Mouse (Mus musculus) kidney, embryonic 14.5 days (tissue): ENCODE measurements around the gene Pstk. TPM values are rescaled to one million over a fixed set of nuclear protein-coding genes. Genes with fewer than 3 reads are reported as not detected.
"Not testable (repeated sequence)": the region's sequence is repeated elsewhere in the genome, so short reads cannot be mapped to it uniquely, and the experiment has no call there.

Experiments
- ATAC-seq: fragments of 200-750 bp; cut with Nextera tagmentation; 2 replicates; pipeline ENCODE4 v1.8.0; 2017; ENCODE audit warnings: moderate number of reproducible peaks, mild to moderate bottlenecking, moderate TSS enrichment, moderate library complexity; ENCODE audit not compliant: low FRiP score, low TSS enrichment
- H3K27ac ChIP-seq: fragments of 300-500 bp; sonication (generic); 2 replicates; pipeline ENCODE4 v1.5.1; 2014; ENCODE audit warnings: low read depth, mild to moderate bottlenecking, low read length, moderate library complexity, mixed read lengths
- H3K27me3 ChIP-seq: fragments of 300-500 bp; sonication (generic); 2 replicates; pipeline ENCODE4 v1.6.1; 2014; ENCODE audit warnings: mild to moderate bottlenecking, low read length; ENCODE audit not compliant: control insufficient read depth, insufficient read depth
- H3K36me3 ChIP-seq: fragments of 300-500 bp; sonication (generic); 2 replicates; pipeline ENCODE4 v1.6.1; 2014; ENCODE audit warnings: low read length, mixed read lengths; ENCODE audit not compliant: control insufficient read depth, insufficient read depth
- H3K4me1 ChIP-seq: fragments of 300-500 bp; sonication (generic); 2 replicates; pipeline ENCODE4 v1.6.1; 2014; ENCODE audit warnings: low read length, mixed read lengths; ENCODE audit not compliant: control insufficient read depth, insufficient read depth
- H3K4me2 ChIP-seq: fragments of 300-500 bp; sonication (generic); replicated peaks from 2 replicates; pipeline ENCODE4 v1.6.1; 2014; ENCODE audit warnings: low read depth, mild to moderate bottlenecking, low read length
- H3K4me3 ChIP-seq: fragments of 300-500 bp; sonication (generic); 2 replicates; pipeline ENCODE4 v1.5.1; 2014; ENCODE audit warnings: mild to moderate bottlenecking, low read length
- H3K9ac ChIP-seq: fragments of 300-500 bp; sonication (generic); 2 replicates; pipeline ENCODE4 v1.6.1; 2014; ENCODE audit warnings: low read depth, mild to moderate bottlenecking, low read length, moderate library complexity
- H3K9me3 ChIP-seq: fragments of 300-500 bp; sonication (generic); 2 replicates; pipeline ENCODE4 v1.6.1; 2016; ENCODE audit warnings: low read length; ENCODE audit not compliant: control insufficient read depth
- WGBS: fragments of 180-500 bp; shearing (Covaris S2); extraction: QIAGEN DNeasy Blood & Tissue Kit; methylation state at CpG from one replicate; pipeline ENCODE4 v1.1.7; 2014; 5-methylcytosine and 5-hydroxymethylcytosine counted together
- polyA plus RNA-seq: library from polyadenylated mRNA; unstranded; fragments of >200 nt; fragmentation: Nextera tagmentation; extraction: Ambion mirVana; gene quantifications from 2 replicates; pipeline ENCODE4 v1.2.1, GENCODE M21; 2014

Pstk gene
- polyA plus RNA-seq, 1 experiment from 2014 or later: 65.1 TPM

DNA sequence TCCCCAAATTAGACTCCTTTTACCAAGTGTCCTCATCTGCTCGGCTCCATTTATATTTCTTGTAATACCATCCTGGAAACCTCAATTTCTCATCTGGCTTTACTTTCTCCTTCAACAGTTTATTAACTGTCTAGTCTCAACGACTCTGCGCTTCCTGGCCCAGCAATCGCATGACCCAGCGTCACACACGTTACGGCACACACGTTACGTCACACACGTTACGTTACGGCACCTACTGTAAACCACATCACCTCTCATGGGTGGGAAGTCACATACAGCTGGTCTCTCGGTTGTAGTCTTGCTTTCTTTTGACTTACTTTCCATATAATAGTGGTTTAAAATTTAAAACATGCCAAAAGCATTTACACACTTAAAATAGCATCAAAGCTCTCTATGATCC, 14.8 kb upstream of the Pstk start:
- no peak for ATAC-seq
- 96% methylated on average over 13 of the region's 13 CpGs for WGBS
- H3K9me3 ChIP-seq: no peaks in the 10 kb centered on the region
- H3K27me3 ChIP-seq: no peaks in the 10 kb centered on the region
- no peak overlapping the region for H3K4me3 ChIP-seq
- no peak overlapping the region for H3K27ac ChIP-seq
- no peak overlapping the region for H3K9ac ChIP-seq
- no peak overlapping the region for H3K4me2 ChIP-seq
- H3K4me1 ChIP-seq: peaks cover 3% of the 10 kb centered on the region; the same call in 1 of the 2 replicates
- peaks cover 58% of the 10 kb centered on the region for H3K36me3 ChIP-seq

GRCm38 (mm10) chr7:131362269-131362614, 8.7 kb upstream of the Pstk start:
- H3K4me3 ChIP-seq: peak overlapping the region; percentile 67
- ATAC-seq: peak; percentile 78
- peak overlapping the region; percentile 84 for H3K9ac ChIP-seq
- under 1% methylated on average over 35 of the region's 35 CpGs for WGBS
- H3K27me3 ChIP-seq: no peaks in the 10 kb centered on the region
- H3K36me3 ChIP-seq: peaks cover 19% of the 10 kb centered on the region
- peak overlapping the region; percentile 93; the same call in 1 of the 2 replicates for H3K27ac ChIP-seq
- H3K4me1 ChIP-seq: peaks cover 14% of the 10 kb centered on the region
- H3K4me2 ChIP-seq: peak overlapping the region; percentile 87
- no peaks in the 10 kb centered on the region for H3K9me3 ChIP-seq

DNA sequence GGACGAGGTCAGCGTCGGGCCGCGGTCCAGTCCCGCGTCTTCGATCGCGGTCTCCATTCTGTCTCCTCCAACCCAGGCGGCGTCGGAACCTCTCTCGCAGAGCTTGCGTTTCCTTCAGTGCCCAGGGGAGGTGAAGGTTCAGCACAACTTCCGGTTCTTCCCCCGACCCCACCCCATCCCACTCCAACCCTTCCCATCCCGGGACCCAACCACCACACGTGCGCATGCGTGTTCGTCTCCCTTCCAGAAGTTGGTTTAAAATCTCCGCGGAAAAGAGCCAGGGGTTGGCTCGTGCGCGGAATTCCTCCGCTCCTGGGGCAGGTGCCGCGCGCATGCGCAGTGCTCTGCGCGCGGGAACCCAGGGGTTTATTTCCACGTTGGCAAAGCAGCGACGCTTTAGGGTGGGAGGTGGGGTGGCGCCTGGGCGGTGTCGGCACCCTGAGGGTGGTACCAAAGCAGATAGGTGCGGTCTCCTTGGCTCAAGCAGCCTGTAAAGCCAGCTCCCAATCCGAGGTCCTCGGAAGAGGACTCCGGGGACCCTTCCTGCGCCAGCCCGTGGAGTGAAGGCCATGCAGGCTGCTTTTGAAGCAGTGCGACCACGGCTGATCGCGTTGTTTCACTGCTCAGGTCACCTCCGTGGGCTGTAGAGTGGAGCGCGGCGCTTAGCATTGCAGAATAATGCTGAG, 8.2 kb upstream of the Pstk start, which contains the start of gene 2310057M21Rik:
Gene 2310057M21Rik (minus strand): TSS at position 145 of the 686 bp plus-strand sequence.
- peak; percentile 98 for ATAC-seq
- peak within 1 kb of the TSS; percentile 67 for H3K4me3 ChIP-seq
- peaks cover 15% of the 10 kb centered on the region; the same call in 1 of the 2 replicates for H3K36me3 ChIP-seq
- WGBS: under 1% methylated on average over 53 of the region's 55 CpGs
- peak within 1 kb of the TSS; percentile 93 for H3K27ac ChIP-seq
- no peaks in the 10 kb centered on the region for H3K9me3 ChIP-seq
- H3K27me3 ChIP-seq: no peaks in the 10 kb centered on the region
- H3K4me1 ChIP-seq: peaks cover 14% of the 10 kb centered on the region
- peak within 1 kb of the TSS; percentile 87 for H3K4me2 ChIP-seq
- peak within 1 kb of the TSS; percentile 84 for H3K9ac ChIP-seq

- no peak for ATAC-seq
- no peak overlapping the region for H3K9ac ChIP-seq
- WGBS: 66% methylated on average over 8 of the region's 8 CpGs
Observed at GRCm38 (mm10) chr7:131364131-131364530, 6.8 kb upstream of the Pstk start.

GRCm38 (mm10) chr7:131371470-131371860, 524 bp downstream of the Pstk start:
- 0 out of 2 replicates have a peak, but pooled peaks have one; percentile 2 for ATAC-seq
- H3K27me3 ChIP-seq: no peaks in the 10 kb centered on the region
- H3K4me2 ChIP-seq: peak overlapping the region; percentile 55
- H3K27ac ChIP-seq: peak overlapping the region; percentile 96
- H3K4me3 ChIP-seq: peak overlapping the region; percentile 60
- H3K36me3 ChIP-seq: peaks cover 4% of the 10 kb centered on the region; the same call in 1 of the 2 replicates
- H3K9ac ChIP-seq: peak overlapping the region; percentile 93
- H3K9me3 ChIP-seq: no peaks in the 10 kb centered on the region
- 9% methylated on average over 9 of the region's 9 CpGs for WGBS
- H3K4me1 ChIP-seq: 0 out of 2 replicates have a peak, but pooled peaks cover 6% of the 10 kb centered on the region

More at GRCm38 (mm10) chr7:131364131-131364530, 6.8 kb upstream of the Pstk start:
- Histone ChIP-seq H3K27me3 (no peaks in the 10 kb centered on the region), H3K9me3 (no peaks in the 10 kb centered on the region), H3K36me3 (peaks cover 7% of the 10 kb centered on the region; the same call in 1 of the 2 replicates), H3K27ac (no peak overlapping the region), H3K4me1 (peaks cover 14% of the 10 kb centered on the region), H3K4me3 (no peak overlapping the region), H3K4me2 (no peak overlapping the region)

GRCm38 (mm10) chr7:131371880-131372651, 1.1 kb downstream of the Pstk start:
- Histone ChIP-seq H3K9me3 (no peaks in the 10 kb centered on the region), H3K36me3 (peaks cover 4% of the 10 kb centered on the region; the same call in 1 of the 2 replicates), H3K4me2 (peak overlapping the region; percentile 55), H3K9ac (peak overlapping the region; percentile 93; the same call in 1 of the 2 replicates), H3K4me3 (peak overlapping the region; percentile 60), H3K4me1 (0 out of 2 replicates have a peak, but pooled peaks cover 6% of the 10 kb centered on the region), H3K27ac (no peak overlapping the region), H3K27me3 (no peaks in the 10 kb centered on the region)
- ATAC-seq: no peak
- WGBS: 71% methylated on average over 9 of the region's 9 CpGs

DNA sequence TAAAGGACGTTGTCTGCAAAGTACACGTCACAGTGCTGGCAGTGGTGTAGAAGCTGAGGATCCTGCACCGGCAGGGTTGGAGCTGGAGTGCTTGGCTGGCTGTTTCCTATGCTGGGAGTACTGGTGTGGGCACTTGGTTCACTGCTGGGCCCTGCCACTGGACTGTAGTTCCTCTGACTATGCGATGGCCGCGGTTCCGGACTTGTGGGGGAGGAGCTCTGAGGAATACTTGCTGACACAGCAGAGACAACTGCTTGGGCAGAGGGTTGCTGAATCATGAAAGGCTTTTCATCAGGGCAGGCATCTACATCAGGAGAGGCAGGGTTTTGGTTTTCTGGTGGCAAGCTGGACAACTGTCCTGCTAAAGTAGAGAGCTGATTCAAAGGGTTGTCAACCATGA, 20.8 kb downstream of the Pstk start:
- H3K27ac ChIP-seq, H3K9ac ChIP-seq, H3K9me3 ChIP-seq, H3K27me3 ChIP-seq, H3K4me1 ChIP-seq, H3K4me3 ChIP-seq, ATAC-seq, H3K4me2 ChIP-seq: not testable (repeated sequence)
- 80% methylated on average over 6 of the region's 7 CpGs for WGBS
- H3K36me3 ChIP-seq: peaks cover 45% of the 10 kb centered on the region

DNA sequence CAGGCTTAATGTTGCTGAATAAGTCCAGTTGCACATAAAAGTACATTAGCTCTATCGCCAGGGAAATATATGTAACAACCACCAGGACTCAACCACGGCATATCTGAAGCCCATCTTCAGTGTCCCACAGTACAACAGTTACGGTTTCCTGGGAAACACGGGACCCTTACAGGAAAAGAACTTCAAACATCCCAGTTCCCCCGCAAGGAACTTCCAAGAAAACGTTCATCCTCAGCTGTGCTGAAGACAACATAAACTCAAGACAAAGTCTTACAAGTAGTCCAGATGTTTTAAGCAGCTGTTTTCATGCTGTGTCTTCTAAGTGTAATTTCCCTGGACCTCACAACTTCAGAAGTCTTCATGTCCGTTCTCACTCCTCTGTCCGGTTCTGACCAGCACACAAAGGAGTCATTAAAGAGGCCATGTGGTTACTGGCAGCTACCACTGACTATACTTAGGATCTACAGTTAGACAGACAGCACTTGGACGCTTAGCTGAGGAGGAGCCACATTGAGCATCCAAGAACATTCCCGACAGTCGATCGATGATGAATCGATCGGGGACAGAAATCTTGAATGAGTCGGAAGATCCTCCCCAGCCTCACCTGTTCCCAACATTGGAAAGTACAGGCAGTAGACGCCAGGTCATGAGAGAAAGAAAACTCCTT, 38.5 kb downstream of the Pstk start:
- 3% methylated on average over 16 of the region's 16 CpGs for WGBS
- H3K4me3 ChIP-seq: peak overlapping the region; percentile 97
- peak overlapping the region; percentile 95 for H3K9ac ChIP-seq
- H3K4me2 ChIP-seq: peak overlapping the region; percentile 43
- H3K27ac ChIP-seq: 0 out of 2 replicates have a peak overlapping the region, but pooled peaks have one; percentile 69
- no peaks in the 10 kb centered on the region for H3K27me3 ChIP-seq
- H3K36me3 ChIP-seq: no peaks in the 10 kb centered on the region; the same call in 1 of the 2 replicates
- 0 out of 2 replicates have a peak, but pooled peaks cover 10% of the 10 kb centered on the region for H3K4me1 ChIP-seq
- no peaks in the 10 kb centered on the region for H3K9me3 ChIP-seq
- peak; percentile 53; the same call in 1 of the 2 replicates for ATAC-seq
